Mouse (Mus musculus): ENCODE data around the gene Kcnma1. TPM values are rescaled to one million over a fixed set of nuclear protein-coding genes. Genes with fewer than 3 reads are reported as not detected.

Kcnma1 gene
- total and polyA plus RNA-seq, 3 experiments = not detected

- Histone ChIP-seq H3K4me1 (ENCODE audit: control insufficient read depth in 1 of 2, insufficient read depth in 2 of 2, low read length in 2 of 2) (no peaks in the 10 kb centered on the region), H3K27me3 (ENCODE audit: control insufficient read depth in 1 of 2, insufficient read depth in 2 of 2, low read length in 2 of 2) (no peaks in the 10 kb centered on the region), H3K36me3 (ENCODE audit: control insufficient read depth in 1 of 2, insufficient read depth in 2 of 2, low read length in 2 of 2) (no peaks in the 10 kb centered on the region), H3K9me3 (replicated peaks; ENCODE audit: insufficient read depth, low read length) (no peaks in the 10 kb centered on the region), H3K79me2 (ENCODE audit: control insufficient read depth, insufficient read depth, low read length, poor library complexity) (no peaks in the 10 kb centered on the region), H3K27ac (ENCODE audit: control insufficient read depth, low read depth, low read length) (no peak overlapping the region), H3K4me3 (ENCODE audit: control insufficient read depth in 1 of 2, insufficient read depth in 1 of 2, low read depth in 2 of 2, low read length in 2 of 2) (no peak overlapping the region), H3K9ac (ENCODE audit: control insufficient read depth, low read depth, low read length, poor library complexity, severe bottlenecking) (no peak overlapping the region)
- no peak for DNase-seq (ENCODE audit: low read depth, low spot score)
- TF ChIP-seq SMC3 (IDR thresholded peaks at IDR 0.05; ENCODE audit: low read depth, low read length) = no peak
- TF ChIP-seq GABPA (IDR thresholded peaks at IDR 0.05; ENCODE audit: low read depth, low read length) = no peak
- no peak for TF ChIP-seq TAL1 (IDR thresholded peaks at IDR 0.05; ENCODE audit: low read length)
- no peak for TF ChIP-seq CTCF (IDR thresholded peaks at IDR 0.05 in 2 of 3, conservative IDR thresholded peaks at IDR 0.05 in 1 of 3; ENCODE audit: control insufficient read depth in 1 of 3, insufficient read depth in 1 of 3, low read depth in 2 of 3, low read length in 3 of 3, poor library complexity in 1 of 3, severe bottlenecking in 1 of 3)
- TF ChIP-seq RCOR1 (IDR thresholded peaks at IDR 0.05; ENCODE audit: low read depth, low read length) = no peak
- TF ChIP-seq UBTF (IDR thresholded peaks at IDR 0.05; ENCODE audit: borderline replicate concordance, insufficient read depth, low read depth, low read length) = no peak
- no peak for TF ChIP-seq HCFC1 (IDR thresholded peaks at IDR 0.05; ENCODE audit: low read depth, low read length)
- no peak for TF ChIP-seq ZC3H11A (IDR thresholded peaks at IDR 0.05; ENCODE audit: low read depth, low read length)
Observed at GRCm38 (mm10) chr14:23496236-23496740, 518.0 kb downstream of the Kcnma1 start.

GRCm38 (mm10) chr14:23494496-23494800, 519.8 kb downstream of the Kcnma1 start:
- H3K36me3 ChIP-seq (ENCODE audit: control insufficient read depth in 1 of 2, insufficient read depth in 2 of 2, low read length in 2 of 2) = no peaks in the 10 kb centered on the region
- H3K27ac ChIP-seq (ENCODE audit: control insufficient read depth, low read depth, low read length) = no peak overlapping the region
- H3K9me3 ChIP-seq (replicated peaks; ENCODE audit: insufficient read depth, low read length) = no peaks in the 10 kb centered on the region
- TF ChIP-seq POLR2AphosphoS5 (IDR thresholded peaks at IDR 0.05; ENCODE audit: borderline replicate concordance, low read depth, low read length) (no peak), TAL1 (IDR thresholded peaks at IDR 0.05; ENCODE audit: low read length) (no peak), UBTF (IDR thresholded peaks at IDR 0.05; ENCODE audit: borderline replicate concordance, insufficient read depth, low read depth, low read length) (no peak)
- H3K27me3 ChIP-seq (ENCODE audit: control insufficient read depth in 1 of 2, insufficient read depth in 2 of 2, low read length in 2 of 2) = no peaks in the 10 kb centered on the region
- DNase-seq (ENCODE audit: low read depth, low spot score) = no peak
- H3K9ac ChIP-seq (ENCODE audit: control insufficient read depth, low read depth, low read length, poor library complexity, severe bottlenecking) = no peak overlapping the region
- H3K79me2 ChIP-seq (ENCODE audit: control insufficient read depth, insufficient read depth, low read length, poor library complexity) = no peaks in the 10 kb centered on the region
- H3K4me1 ChIP-seq (ENCODE audit: control insufficient read depth in 1 of 2, insufficient read depth in 2 of 2, low read length in 2 of 2) = no peaks in the 10 kb centered on the region
- H3K4me3 ChIP-seq (ENCODE audit: control insufficient read depth in 1 of 2, insufficient read depth in 1 of 2, low read depth in 2 of 2, low read length in 2 of 2) = no peak overlapping the region

GRCm38 (mm10) chr14:23493750-23494495, 520.4 kb downstream of the Kcnma1 start:
- Histone ChIP-seq H3K4me3 (ENCODE audit: control insufficient read depth in 1 of 2, insufficient read depth in 1 of 2, low read depth in 2 of 2, low read length in 2 of 2) (no peak overlapping the region), H3K79me2 (ENCODE audit: control insufficient read depth, insufficient read depth, low read length, poor library complexity) (no peaks in the 10 kb centered on the region), H3K27ac (ENCODE audit: control insufficient read depth, low read depth, low read length) (no peak overlapping the region), H3K36me3 (ENCODE audit: control insufficient read depth in 1 of 2, insufficient read depth in 2 of 2, low read length in 2 of 2) (no peaks in the 10 kb centered on the region), H3K9me3 (replicated peaks; ENCODE audit: insufficient read depth, low read length) (no peaks in the 10 kb centered on the region), H3K9ac (ENCODE audit: control insufficient read depth, low read depth, low read length, poor library complexity, severe bottlenecking) (no peak overlapping the region), H3K27me3 (ENCODE audit: control insufficient read depth in 1 of 2, insufficient read depth in 2 of 2, low read length in 2 of 2) (no peaks in the 10 kb centered on the region), H3K4me1 (ENCODE audit: control insufficient read depth in 1 of 2, insufficient read depth in 2 of 2, low read length in 2 of 2) (no peaks in the 10 kb centered on the region)
- TF ChIP-seq RCOR1 (IDR thresholded peaks at IDR 0.05; ENCODE audit: low read depth, low read length) (no peak), USF1 (IDR thresholded peaks at IDR 0.05; ENCODE audit: low read depth, low read length) (no peak), GABPA (IDR thresholded peaks at IDR 0.05; ENCODE audit: low read depth, low read length) (no peak), SMC3 (IDR thresholded peaks at IDR 0.05; ENCODE audit: low read depth, low read length) (no peak), ZC3H11A (IDR thresholded peaks at IDR 0.05; ENCODE audit: low read depth, low read length) (no peak), MAZ (IDR thresholded peaks at IDR 0.05; ENCODE audit: low read depth, low read length) (no peak), SIN3A (IDR thresholded peaks at IDR 0.05; ENCODE audit: low read length) (no peak), POLR2AphosphoS2 (IDR thresholded peaks at IDR 0.05; ENCODE audit: low read length) (no peak), MYB (IDR thresholded peaks at IDR 0.05; ENCODE audit: low read depth, low read length) (no peak), POLR2A (IDR thresholded peaks at IDR 0.05; ENCODE audit: control insufficient read depth in 1 of 2, insufficient read depth in 1 of 2, low read depth in 1 of 2, low read length in 2 of 2, poor library complexity in 1 of 2) (no peak), CHD1 (IDR thresholded peaks at IDR 0.05; ENCODE audit: low read depth, low read length) (no peak), KAT2A (conservative IDR thresholded peaks at IDR 0.05; ENCODE audit: low read depth, low read length) (no peak), TAL1 (IDR thresholded peaks at IDR 0.05; ENCODE audit: low read length) (no peak), USF2 (IDR thresholded peaks at IDR 0.05; ENCODE audit: borderline replicate concordance in 1 of 2, insufficient read depth in 1 of 2, low read depth in 1 of 2, low read length in 2 of 2) (no peak), EP300 (IDR thresholded peaks at IDR 0.05; ENCODE audit: low read depth in 1 of 2, low read length in 2 of 2) (no peak), UBTF (IDR thresholded peaks at IDR 0.05; ENCODE audit: borderline replicate concordance, insufficient read depth, low read depth, low read length) (no peak), CHD2 (IDR thresholded peaks at IDR 0.05; ENCODE audit: low read length) (no peak), ZMIZ1 (IDR thresholded peaks at IDR 0.05; ENCODE audit: low read depth, low read length) (no peak), ZKSCAN1 (IDR thresholded peaks at IDR 0.05; ENCODE audit: low read depth, low read length) (no peak), CTCF (IDR thresholded peaks at IDR 0.05 in 2 of 3, conservative IDR thresholded peaks at IDR 0.05 in 1 of 3; ENCODE audit: control insufficient read depth in 1 of 3, insufficient read depth in 1 of 3, low read depth in 2 of 3, low read length in 3 of 3, poor library complexity in 1 of 3, severe bottlenecking in 1 of 3) (no peak)
- DNase-seq (ENCODE audit: low read depth, low spot score) = no peak

All from MEL (cell line).